Mouse (Mus musculus) left cerebral cortex, adult 2 months (tissue): ENCODE data around the gene Thsd1. TPM values are rescaled to one million over a fixed set of nuclear protein-coding genes. Genes with fewer than 3 reads are reported as not detected.

ENCODE experiments used
- DNase-seq, 2 experiments: peaks; one replicate each; pipeline ENCODE4 v3.0.0; 2021 to 2022; ENCODE audit warnings: low spot score in 2 of 2, mixed read lengths in 1 of 2; ENCODE audit errors: extremely low spot score in 1 of 2
- H3K27ac ChIP-seq: fragments of 200-600 bp; 2 replicates; pipeline ENCODE4 v1.8.1; 2022
- H3K4me3 ChIP-seq: fragments of 200-600 bp; 2 replicates; pipeline ENCODE4 v1.8.1; 2022
- CTCF ChIP-seq: fragments of 200-600 bp; IDR thresholded peaks from 2 replicates; pipeline ENCODE4 v1.8.1; 2022; ENCODE audit warnings: antibody characterized with exemption, mild to moderate bottlenecking, moderate library complexity
- intact Hi-C: fragments of 180-260 bp; cut with DNase I; formaldehyde crosslinking; loops from one replicate; pipeline ENCODE4 v1.15.1; 2025
- long read RNA-seq, 2 experiments: library from polyadenylated mRNA; stranded (forward); transcript quantifications; one replicate each; pipeline ENCODE4 v2.0.0; 2021; ENCODE audit warnings: borderline mapping rate in 2 of 2
- total RNA-seq, 2 experiments: library from RNA; stranded (reverse); gene quantifications; 2 replicates each; pipeline ENCODE4 v1.2.3; 2021

Gene Thsd1
- total RNA-seq: 1 to 10 TPM; 2.6 to 3.9 TPM
- long read RNA-seq, experiment 1, full-length matches to known transcripts: 7 of 12 reads
- long read RNA-seq, experiment 1, partial matches to known transcripts: 1 of 12 reads
- long read RNA-seq, experiment 1, other reads (novel, unspliced or antisense): 4 of 12 reads
- long read RNA-seq, experiment 2, full-length matches to known transcripts: 5 of 10 reads
- long read RNA-seq, experiment 2, partial matches to known transcripts: 0 of 10 reads
- long read RNA-seq, experiment 2, other reads (novel, unspliced or antisense): 5 of 10 reads

- TF ChIP-seq CTCF: no peak
- intact Hi-C loops: no loop called here
- Histone ChIP-seq H3K27ac (no peak within 1 kb of the TSS), H3K4me3 (peak within 1 kb of the TSS; percentile 49)
- DNase-seq: peak in 1 of 2 experiments; percentile 18
These were observed at the start of gene Thsd1 for GRCm38 (mm10) chr8:22227061-22227877. TSS of gene Thsd1 (plus strand) at chr8:22227313.

- intact Hi-C loops: no loop called here
- no peak for TF ChIP-seq CTCF
- H3K27ac ChIP-seq: no peak overlapping the region
- peak overlapping the region; percentile 76 for H3K4me3 ChIP-seq
- no peak for DNase-seq
These were observed 42.2 kb upstream of the Thsd1 start for GRCm38 (mm10) chr8:22184884-22185283.

- Histone ChIP-seq H3K27ac (no peak within 1 kb of the TSS), H3K4me3 (peak within 1 kb of the TSS; percentile 76)
- peak; percentile 77 to 82 for DNase-seq
- no peak for TF ChIP-seq CTCF
- intact Hi-C loops: loop anchor here (2.0 kb wide), 1 partner anchor 13 kb away; no protein-coding TSS in a partner anchor
These were observed 41.4 kb upstream of the Thsd1 start, which contains the start of gene Ckap2 for GRCm38 (mm10) chr8:22185431-22186397. TSS of gene Ckap2 (minus strand) at chr8:22185819.

- Histone ChIP-seq H3K4me3 (peak within 1 kb of the TSS; percentile 94), H3K27ac (peak within 1 kb of the TSS; percentile 98)
- intact Hi-C loops: loop anchor here (1.0 to 2.0 kb wide), 4 partner anchors 26 to 218 kb away; partner anchors contain the start of genes Mrps31, Nek3 and Slc25a15
- peak; percentile 87 to 93 for DNase-seq
- TF ChIP-seq CTCF: peak; percentile 98
These were observed 34.3 kb upstream of the Thsd1 start, which contains the start of gene Vps36 for GRCm38 (mm10) chr8:22192660-22193431. TSS of gene Vps36 (plus strand) at chr8:22192809.

- intact Hi-C loops: loop anchor here (2.0 kb wide), 3 partner anchors 27 to 205 kb away; partner anchors contain the start of genes Nek3 and Slc25a15
- no peak for DNase-seq
- TF ChIP-seq CTCF: no peak
- Histone ChIP-seq H3K4me3 (peak overlapping the region; percentile 94), H3K27ac (peak overlapping the region; percentile 98)
These were observed 33.6 kb upstream of the Thsd1 start for GRCm38 (mm10) chr8:22193432-22194010.

- DNase-seq: no peak
- TF ChIP-seq CTCF: no peak
- intact Hi-C loops: no loop called here
These were observed 29.2 kb upstream of the Thsd1 start for GRCm38 (mm10) chr8:22197914-22198313.

GRCm38 (mm10) chr8:22199481-22199880 lies 27.6 kb upstream of the Thsd1 start:
- peak; percentile 11 for TF ChIP-seq CTCF
- no peak for DNase-seq
- intact Hi-C loops: no loop called here
- Histone ChIP-seq H3K4me3 (no peak overlapping the region), H3K27ac (no peak overlapping the region)

More at GRCm38 (mm10) chr8:22197914-22198313, 29.2 kb upstream of the Thsd1 start:
- H3K27ac ChIP-seq: no peak overlapping the region
- no peak overlapping the region for H3K4me3 ChIP-seq

- no peak for TF ChIP-seq CTCF
- intact Hi-C loops: no loop called here
- no peak overlapping the region for H3K27ac ChIP-seq
- no peak for DNase-seq
- H3K4me3 ChIP-seq: no peak overlapping the region
These were observed 19.6 kb upstream of the Thsd1 start for GRCm38 (mm10) chr8:22207535-22207934.

GRCm38 (mm10) chr8:22209012-22209411 lies 18.1 kb upstream of the Thsd1 start:
- intact Hi-C loops: no loop called here
- Histone ChIP-seq H3K27ac (no peak overlapping the region), H3K4me3 (no peak overlapping the region)
- no peak for TF ChIP-seq CTCF
- DNase-seq: no peak

- intact Hi-C loops: no loop called here
- Histone ChIP-seq H3K4me3 (no peak overlapping the region), H3K27ac (no peak overlapping the region)
- no peak for TF ChIP-seq CTCF
- DNase-seq: no peak
These were observed 12.3 kb upstream of the Thsd1 start for GRCm38 (mm10) chr8:22214826-22215225.
